Mouse (Mus musculus): Measurements from ENCODE around the gene Il17d.
A peak's percentile ranks its signal among the peaks of the same experiment; 100 is the strongest.

The Il17d gene

DNA sequence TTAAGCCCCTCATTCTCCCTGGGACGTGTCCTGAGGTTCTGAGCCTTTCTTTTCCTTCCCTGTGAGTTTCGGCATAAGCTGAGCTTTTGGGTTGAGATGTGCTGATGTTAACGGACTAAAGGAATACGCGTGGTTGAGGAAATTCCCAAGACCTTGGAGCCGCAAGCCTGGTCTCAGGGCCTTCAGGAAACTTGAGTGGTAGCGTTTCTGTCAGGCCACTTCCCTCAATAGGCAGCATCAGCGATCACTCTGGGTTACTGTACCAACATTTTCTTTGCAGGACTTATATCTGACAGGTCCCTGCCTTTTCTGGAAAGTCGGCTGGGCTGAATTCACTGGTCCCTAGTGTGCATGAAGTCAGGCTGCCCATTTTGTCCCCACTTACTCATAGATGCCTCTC lies 12.2 kb downstream of the Il17d start:
- DNase-seq: no peak

DNA sequence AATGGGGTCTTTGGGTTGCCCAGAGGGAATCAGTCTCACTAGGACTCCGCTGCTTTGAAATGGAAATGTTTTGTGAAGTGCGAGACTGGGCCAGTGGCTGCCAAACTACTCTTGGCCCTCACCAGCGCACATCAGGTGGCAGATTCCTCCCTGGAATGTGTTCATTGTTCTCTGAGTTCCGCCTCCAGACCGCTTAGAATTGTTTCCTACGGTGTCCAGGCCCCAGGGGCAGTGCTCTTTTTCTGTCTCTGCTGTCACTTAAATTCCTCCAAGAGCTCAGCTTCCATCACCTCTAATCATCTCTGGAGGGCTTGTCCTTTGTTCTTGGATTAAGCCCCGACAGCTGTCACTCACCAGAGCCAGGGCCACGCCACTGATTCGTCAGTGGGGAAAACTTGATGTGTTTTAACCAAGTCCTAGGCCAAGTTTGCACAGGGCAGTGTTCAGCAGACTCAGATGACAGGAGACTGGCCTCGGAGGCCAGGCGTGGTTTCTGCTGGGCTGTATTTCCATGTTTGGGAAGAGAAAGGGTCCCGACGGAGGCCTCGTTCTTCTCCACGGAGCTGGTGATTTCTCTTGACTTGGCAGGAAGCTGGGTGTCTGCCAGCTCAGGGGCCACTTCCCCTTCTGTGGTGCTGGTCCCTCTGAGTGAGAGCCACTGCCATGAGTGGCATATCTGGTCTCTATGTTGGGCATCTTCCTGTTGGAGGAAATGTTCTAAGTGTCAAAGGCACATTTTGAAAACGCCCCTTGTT lies 12.9 kb downstream of the Il17d start:
- no peak for DNase-seq

GRCm38 (mm10) chr14:57540683-57541082 lies 16.1 kb downstream of the Il17d start:
- DNase-seq: no peak

DNA sequence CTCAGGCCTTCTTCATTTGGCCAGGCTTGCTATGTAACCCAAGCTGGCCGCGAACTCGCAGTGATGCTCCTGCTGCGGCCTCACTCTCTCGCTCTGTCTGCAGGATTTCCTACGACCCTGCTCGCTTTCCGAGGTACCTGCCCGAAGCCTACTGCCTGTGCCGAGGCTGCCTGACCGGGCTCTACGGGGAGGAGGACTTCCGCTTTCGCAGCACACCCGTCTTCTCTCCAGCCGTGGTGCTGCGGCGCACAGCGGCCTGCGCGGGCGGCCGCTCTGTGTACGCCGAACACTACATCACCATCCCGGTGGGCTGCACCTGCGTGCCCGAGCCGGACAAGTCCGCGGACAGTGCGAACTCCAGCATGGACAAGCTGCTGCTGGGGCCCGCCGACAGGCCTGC lies 17.7 kb downstream of the Il17d start:
- DNase-seq: no peak

GRCm38 (mm10) chr14:57543420-57544039 lies 19.0 kb downstream of the Il17d start:
- no peak for DNase-seq

- DNase-seq: no peak
These were observed 20.9 kb downstream of the Il17d start for GRCm38 (mm10) chr14:57545526-57545925.

- DNase-seq: no peak
These were observed 21.6 kb downstream of the Il17d start for GRCm38 (mm10) chr14:57546131-57546530.

- DNase-seq: no peak
These were observed 22.0 kb downstream of the Il17d start for GRCm38 (mm10) chr14:57546557-57547021.

DNA sequence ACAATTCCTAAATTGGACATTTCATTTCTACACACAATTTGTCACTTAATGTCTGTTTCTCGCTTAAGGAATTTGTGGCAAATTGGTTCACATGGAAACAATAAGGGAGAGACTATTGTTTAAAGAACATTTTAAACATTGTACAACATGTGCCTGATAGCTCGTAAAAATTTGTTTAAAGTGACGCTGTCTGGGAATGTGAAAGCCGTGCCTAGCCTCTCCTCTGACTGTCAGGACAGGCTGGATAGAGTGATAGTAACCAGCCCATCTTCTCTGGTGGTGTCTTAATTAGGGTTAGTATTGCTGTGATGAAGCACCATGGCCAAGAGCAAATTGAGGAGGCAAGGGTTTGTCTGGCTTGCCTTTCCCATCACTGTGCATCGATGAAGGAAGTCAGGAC lies 22.5 kb downstream of the Il17d start:
- no peak for DNase-seq

GRCm38 (mm10) chr14:57552945-57553344 lies 28.4 kb downstream of the Il17d start:
- DNase-seq: no peak

DNA sequence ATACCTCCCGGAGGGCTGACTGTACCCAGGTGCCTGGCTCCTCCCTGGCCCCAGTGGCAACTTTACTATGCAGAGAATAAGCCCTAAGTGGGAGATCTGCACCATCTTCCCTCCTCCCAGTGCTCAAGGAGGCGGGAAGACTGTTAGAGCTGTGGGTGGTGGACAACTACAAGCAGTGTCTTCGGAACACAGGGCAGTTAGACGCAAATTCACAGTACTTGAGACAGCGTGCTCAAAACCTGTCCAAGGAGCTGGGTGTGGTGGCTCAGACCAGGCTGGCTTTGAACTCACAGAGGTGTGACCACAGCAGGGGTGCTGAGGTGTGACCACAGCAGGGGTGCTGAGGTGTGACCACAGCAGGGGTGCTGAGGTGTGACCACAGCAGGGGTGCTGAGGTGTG lies 29.9 kb downstream of the Il17d start:
- no peak for DNase-seq

- DNase-seq: no peak
These were observed 31.0 kb downstream of the Il17d start for GRCm38 (mm10) chr14:57555471-57556070.

GRCm38 (mm10) chr14:57556922-57557321 lies 32.3 kb downstream of the Il17d start:
- DNase-seq: no peak

DNA sequence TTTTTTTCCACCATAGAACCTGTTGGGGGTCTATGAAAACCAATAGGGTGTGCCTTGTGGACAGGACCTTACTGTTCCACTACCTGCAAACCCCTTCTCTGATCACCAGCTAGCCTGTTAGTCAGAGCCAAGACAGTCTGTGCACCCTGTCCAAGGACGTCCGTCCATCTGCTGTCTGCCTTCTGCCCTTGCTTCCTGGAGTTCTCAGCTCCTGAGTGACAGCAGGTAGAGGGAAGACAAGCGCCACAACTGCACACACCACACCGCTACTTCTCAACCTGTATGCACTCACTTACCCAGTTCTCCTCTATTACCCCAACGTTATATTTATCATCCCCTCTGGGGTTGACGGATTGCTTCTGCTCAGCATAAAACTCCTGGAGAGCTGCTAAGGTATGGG lies 41.0 kb downstream of the Il17d start:
- DNase-seq: no peak

DNA sequence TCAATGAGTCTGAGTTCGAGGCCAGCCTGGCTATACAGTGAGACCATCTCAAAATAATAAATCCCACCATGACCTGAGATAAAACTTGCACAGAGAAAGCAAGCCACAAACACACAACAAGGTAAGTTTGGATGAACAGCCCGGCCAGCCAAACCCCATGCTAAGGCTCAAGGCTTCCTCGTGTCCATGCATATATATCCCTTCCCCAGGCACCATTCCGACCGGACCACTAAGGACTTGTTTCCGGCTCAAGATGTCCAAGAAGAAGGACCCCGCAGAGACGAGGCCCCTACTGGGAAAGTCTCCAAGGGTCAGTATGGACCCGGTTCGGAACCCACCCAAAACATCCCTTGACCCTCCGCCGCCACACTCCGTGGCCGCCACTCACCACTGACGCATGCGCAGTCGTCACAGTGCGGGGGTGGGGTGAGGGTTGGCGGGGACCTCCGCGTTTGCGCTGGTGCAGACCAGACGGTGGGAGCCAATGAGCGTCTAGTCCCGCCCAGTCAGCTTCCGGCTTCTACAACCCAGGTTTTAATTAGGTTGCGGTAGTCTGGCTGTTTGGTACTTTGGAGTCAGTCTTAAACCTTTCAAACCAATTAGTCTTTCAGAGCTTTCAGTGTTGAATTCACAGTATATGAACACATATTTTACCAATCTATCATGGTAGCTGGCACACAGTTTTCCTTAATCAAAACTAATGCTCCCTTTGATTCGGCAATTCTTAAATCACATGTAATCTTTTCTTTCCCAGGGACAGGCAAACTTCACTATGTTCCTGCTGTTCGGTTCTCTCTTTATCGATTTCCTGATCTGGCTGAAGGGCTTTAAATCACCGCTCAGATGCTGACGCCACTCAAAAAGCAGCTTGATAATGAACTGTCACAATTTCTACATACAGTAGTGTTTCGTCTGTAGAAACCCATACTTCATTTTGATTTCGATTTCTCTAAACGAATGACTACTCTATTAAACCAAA lies 46.9 kb downstream of the Il17d start, which contains the start of gene Eef1akmt1:
TSS of gene Eef1akmt1 (minus strand) at position 458 of the 979 bp plus-strand sequence.
- DNase-seq: peak; percentile 94 to 95

DNA sequence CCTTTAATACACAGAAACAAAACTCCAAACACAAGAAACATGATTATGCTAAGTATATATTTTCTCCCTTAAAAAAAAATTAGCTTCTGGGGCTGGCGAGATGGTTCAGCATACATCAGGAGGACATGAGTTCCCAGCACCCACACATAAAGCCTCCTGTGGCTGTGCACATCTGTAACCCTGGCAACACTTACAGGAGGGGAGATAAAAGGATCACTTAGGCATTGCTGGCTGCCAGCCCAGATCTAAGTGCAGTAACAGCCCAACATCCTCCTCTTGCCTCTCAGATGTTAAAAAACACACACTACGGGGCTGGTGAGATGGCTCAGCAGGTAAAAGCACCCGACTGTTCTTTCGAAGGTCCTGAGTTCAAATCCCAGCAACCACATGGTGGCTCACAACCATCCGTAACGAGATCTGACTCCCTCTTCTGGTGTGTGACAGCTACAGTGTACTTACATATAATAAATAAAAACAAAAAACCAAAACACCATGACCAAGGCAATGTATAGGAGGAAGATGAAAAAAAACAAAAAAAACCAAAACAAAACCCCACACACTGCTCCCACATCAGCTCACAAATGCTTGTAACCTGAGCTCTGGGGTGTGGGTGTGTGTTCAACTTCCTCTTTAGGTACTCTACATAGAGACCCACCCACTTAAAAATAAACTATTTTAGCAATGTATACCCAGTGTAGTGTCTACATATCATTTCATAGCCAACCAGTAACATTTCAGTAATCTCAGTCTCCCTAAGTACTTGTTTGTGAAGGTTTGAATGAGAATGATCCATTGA lies 50.4 kb downstream of the Il17d start:
- no peak for DNase-seq

GRCm38 (mm10) chr14:57576364-57577060 lies 51.9 kb downstream of the Il17d start:
- DNase-seq: no peak

DNA sequence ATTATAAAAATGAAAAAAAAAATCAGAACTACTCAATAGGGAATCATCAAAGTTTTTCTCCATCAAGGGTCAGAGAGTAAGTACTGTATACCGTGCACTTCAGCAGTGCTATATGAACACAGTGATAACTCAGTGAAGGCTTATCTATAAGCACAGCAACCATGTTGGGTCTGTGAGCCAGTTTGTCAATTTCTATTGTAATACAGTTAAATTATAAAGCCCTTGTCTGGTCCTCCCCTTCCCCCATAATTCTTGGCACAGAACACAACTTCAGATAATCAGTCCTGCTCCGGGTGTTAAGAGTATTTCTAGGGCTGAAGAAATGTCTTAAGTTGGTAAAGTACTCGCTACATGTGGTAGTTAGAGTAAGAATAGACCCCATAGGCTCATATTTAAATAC lies 67.3 kb downstream of the Il17d start:
- no peak for DNase-seq
